Mouse (Mus musculus): ENCODE measurements around the gene Mrpl37. TPM values are rescaled to one million over a fixed set of nuclear protein-coding genes. Genes with fewer than 3 reads are reported as not detected.
"Not testable (repeated sequence)": the region's sequence is repeated elsewhere in the genome, so short reads cannot be mapped to it uniquely, and the experiment has no call there.

Gene Mrpl37
- 100 to 1,000 TPM in 1 of 2 experiments, 10 to 100 TPM in 1; 97.2 to 102 TPM for total RNA-seq (2021)
- 76.4 and 77.1 TPM in 2 replicates for polyA plus RNA-seq (2012; rRNA removed)
- long read RNA-seq, transcript Mrpl37-201 (7 exons, 1,498 nt), result major isoform, 71 of 78 reads
- long read RNA-seq, partial matches to known transcripts, result 2 of 78 reads
- long read RNA-seq, other reads (novel, unspliced or antisense), result 4 of 78 reads

- DNase-seq, result peak; percentile 98
Observed at GRCm38 (mm10) chr4:107066252-107067124, at the start of gene Mrpl37, which contains the start of gene Cyb5rl. TSS of gene Mrpl37 (minus strand) at chr4:107066868. TSS of gene Cyb5rl (plus strand) at chr4:107066988.

GRCm38 (mm10) chr4:107114278-107114677 lies 47.6 kb upstream of the Mrpl37 start:
- no peak for DNase-seq

GRCm38 (mm10) chr4:107109181-107109580 lies 42.5 kb upstream of the Mrpl37 start:
- DNase-seq, result not testable (repeated sequence)

- DNase-seq, result peak; percentile 50
Observed at GRCm38 (mm10) chr4:107108291-107108731, 41.6 kb upstream of the Mrpl37 start.

- DNase-seq, result no peak
Observed at GRCm38 (mm10) chr4:107106777-107107176, 40.1 kb upstream of the Mrpl37 start.

- DNase-seq, result no peak
Observed at GRCm38 (mm10) chr4:107102220-107102619, 35.6 kb upstream of the Mrpl37 start.

- DNase-seq, result no peak
Observed at GRCm38 (mm10) chr4:107098791-107099525, 32.3 kb upstream of the Mrpl37 start.

GRCm38 (mm10) chr4:107098375-107098774 lies 31.7 kb upstream of the Mrpl37 start:
- no peak for DNase-seq

GRCm38 (mm10) chr4:107097871-107098270 lies 31.2 kb upstream of the Mrpl37 start:
- peak; percentile 26 for DNase-seq

- no peak for DNase-seq
Observed at GRCm38 (mm10) chr4:107096841-107097373, 30.2 kb upstream of the Mrpl37 start, which contains the start of gene Cdcp2. TSS of gene Cdcp2 (plus strand) at chr4:107096891.

- DNase-seq, result no peak
Observed at GRCm38 (mm10) chr4:107096043-107096442, 29.4 kb upstream of the Mrpl37 start.

- no peak for DNase-seq
Observed at GRCm38 (mm10) chr4:107094484-107095187, 28.0 kb upstream of the Mrpl37 start.

- DNase-seq, result peak; percentile 88
Observed at GRCm38 (mm10) chr4:107091696-107092095, 25.0 kb upstream of the Mrpl37 start.

GRCm38 (mm10) chr4:107084858-107085257 lies 18.2 kb upstream of the Mrpl37 start:
- DNase-seq, result peak; percentile 76

GRCm38 (mm10) chr4:107084343-107084742 lies 17.7 kb upstream of the Mrpl37 start:
- DNase-seq, result peak; percentile 86

- DNase-seq, result peak; percentile 31
Observed at GRCm38 (mm10) chr4:107083126-107083525, 16.5 kb upstream of the Mrpl37 start.

GRCm38 (mm10) chr4:107082185-107082584 lies 15.5 kb upstream of the Mrpl37 start:
- DNase-seq, result no peak

- DNase-seq, result no peak
Observed at GRCm38 (mm10) chr4:107079716-107080115, 13.0 kb upstream of the Mrpl37 start.

- no peak for DNase-seq
Observed at GRCm38 (mm10) chr4:107078894-107079293, 12.2 kb upstream of the Mrpl37 start.

GRCm38 (mm10) chr4:107075456-107075855 lies 8.8 kb upstream of the Mrpl37 start:
- no peak for DNase-seq

GRCm38 (mm10) chr4:107072343-107072742 lies 5.7 kb upstream of the Mrpl37 start:
- DNase-seq, result no peak
